In the genomic region with DNA sequence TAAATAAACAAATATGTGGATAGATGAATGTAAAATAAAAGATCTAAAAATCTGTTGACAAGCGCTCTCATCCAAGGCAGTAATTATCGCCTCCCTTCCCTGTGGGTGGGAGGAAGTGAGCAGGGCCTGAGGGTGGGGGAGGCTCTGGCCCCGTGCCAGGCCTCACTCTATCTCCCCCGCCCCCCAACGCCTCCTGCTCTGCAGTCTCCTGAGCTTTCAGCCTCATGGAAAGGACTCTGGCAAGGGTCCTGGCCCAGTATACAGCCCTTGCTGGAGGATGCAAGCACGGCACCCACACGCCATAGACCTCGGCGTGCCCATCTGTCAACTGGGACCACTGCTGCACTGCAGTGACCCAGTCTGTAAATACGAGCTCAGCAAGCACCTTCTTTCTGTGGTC, we compare ENCODE assay signal across 16 mouse cellular contexts.
DNase-seq lines count a peak whose midpoint lies in the region; ATAC-seq and TF ChIP-seq lines count a peak whose summit lies in the region.
"Had no signal": no experiment of that assay in that cellular context is flagged by ENCODE, and none has a peak within 500 bp of the region (broad histone marks: within the 10 kb centered on the region; RNA-seq: fewer than 3 reads in every experiment).

No protein-coding gene starts in this region.

- peak; percentile 6 for DNase-seq in heart, postnatal 4 days
- no peak for DNase-seq in heart, adult 2 months
- DNase-seq in spleen, postnatal 36 days (ENCODE audit: low spot score in 2 of 2), result no peak
- no peak for DNase-seq in liver
- DNase-seq: adrenal gland, postnatal 36 days; cerebellum, adult 2 months; gastrocnemius, postnatal 25 days; kidney, adult 11 months; thymus, adult 18-20 months had no signal

- no peaks in the 10 kb centered on the region for H3K27me3 ChIP-seq in heart, adult 2 months (ENCODE audit: control insufficient read depth, insufficient read depth, low read length)
- H3K27me3 ChIP-seq in neural tube, embryonic 13.5 days, result no peaks in the 10 kb centered on the region
- H3K27me3 ChIP-seq in neural tube, embryonic 15.5 days (replicated peaks), result no peaks in the 10 kb centered on the region
- H3K27me3 ChIP-seq: liver, embryonic 12.5 days had no signal

- no peaks in the 10 kb centered on the region for H3K4me1 ChIP-seq in heart, adult 2 months (ENCODE audit: control insufficient read depth, insufficient read depth, low read length)
- H3K4me1 ChIP-seq in neural tube, embryonic 13.5 days (replicated peaks), result peaks cover 18% of the 10 kb centered on the region
- H3K4me1 ChIP-seq in neural tube, embryonic 15.5 days, result peaks cover 10% of the 10 kb centered on the region; the same call in 1 of the 2 replicates
- H3K4me1 ChIP-seq in olfactory bulb, adult 2 months (ENCODE audit: control insufficient read depth, insufficient read depth, low read length), result peaks cover 31% of the 10 kb centered on the region
- H3K4me1 ChIP-seq: liver, embryonic 12.5 days had no signal

- intact Hi-C loops in heart, adult 2 months (cut with DNase I), result no loop called here

- no peaks in the 10 kb centered on the region for H3K9me3 ChIP-seq in neural tube, embryonic 13.5 days
- no peaks in the 10 kb centered on the region for H3K9me3 ChIP-seq in neural tube, embryonic 15.5 days (replicated peaks)
- H3K9me3 ChIP-seq: heart, embryonic 13.5 days; liver, embryonic 12.5 days had no signal

- TF ChIP-seq CTCF in heart, adult 2 months (IDR thresholded peaks at IDR 0.05), result no peak
- no peak for TF ChIP-seq CTCF in olfactory bulb, adult 2 months (IDR thresholded peaks at IDR 0.05; ENCODE audit: insufficient read depth, low read depth, low read length)

- TF ChIP-seq EP300 in heart, adult 2 months (IDR thresholded peaks at IDR 0.05; ENCODE audit: insufficient read depth, low read depth, low read length), result no peak

- H3K27ac ChIP-seq in heart, adult 2 months, result no peak overlapping the region
- no peak overlapping the region for H3K27ac ChIP-seq in neural tube, embryonic 13.5 days (replicated peaks)
- no peak overlapping the region for H3K27ac ChIP-seq in neural tube, embryonic 15.5 days (replicated peaks)
- peak overlapping the region; percentile 74 for H3K27ac ChIP-seq in olfactory bulb, adult 2 months (ENCODE audit: insufficient read depth, low read depth, low read length)
- H3K27ac ChIP-seq: heart, embryonic 13.5 days; liver, embryonic 12.5 days; macrophage had no signal

- ATAC-seq in neural tube, embryonic 13.5 days (ENCODE audit: low read depth), result 0 out of 2 replicates have a peak, but pooled peaks have one; percentile 50
- ATAC-seq in neural tube, embryonic 15.5 days (ENCODE audit: low FRiP score), result no peak
- ATAC-seq: liver, embryonic 12.5 days had no signal

- no peaks in the 10 kb centered on the region for H3K36me3 ChIP-seq in heart, adult 2 months (ENCODE audit: control insufficient read depth, insufficient read depth, low read length)
- H3K36me3 ChIP-seq in neural tube, embryonic 13.5 days, result no peaks in the 10 kb centered on the region
- no peaks in the 10 kb centered on the region for H3K36me3 ChIP-seq in neural tube, embryonic 15.5 days
- H3K36me3 ChIP-seq: heart, embryonic 13.5 days; liver, embryonic 12.5 days had no signal

- H3K4me2 ChIP-seq in neural tube, embryonic 13.5 days, result no peak overlapping the region
- H3K4me2 ChIP-seq in neural tube, embryonic 15.5 days, result no peak overlapping the region
- H3K4me2 ChIP-seq: heart, embryonic 13.5 days; liver, embryonic 12.5 days had no signal

- H3K4me3 ChIP-seq in heart, adult 2 months, result no peak overlapping the region
- no peak overlapping the region for H3K4me3 ChIP-seq in neural tube, embryonic 13.5 days
- no peak overlapping the region for H3K4me3 ChIP-seq in neural tube, embryonic 15.5 days (replicated peaks)
- no peak overlapping the region for H3K4me3 ChIP-seq in olfactory bulb, adult 2 months (ENCODE audit: insufficient read depth, low read depth, low read length)
- H3K4me3 ChIP-seq: erythroblast, embryonic 14.5 days; heart, embryonic 13.5 days; liver, embryonic 12.5 days had no signal

- H3K79me2 ChIP-seq in heart, adult 2 months (replicated peaks; ENCODE audit: control insufficient read depth, insufficient read depth, low read length), result no peaks in the 10 kb centered on the region

- TF ChIP-seq POLR2A in heart, adult 2 months (IDR thresholded peaks at IDR 0.05; ENCODE audit: insufficient read depth, low read depth, low read length), result no peak
- TF ChIP-seq POLR2A in olfactory bulb, adult 2 months (IDR thresholded peaks at IDR 0.05; ENCODE audit: insufficient read depth, low read depth, low read length), result no peak

- 49% methylated on average over 10 of the region's 10 CpGs for WGBS in heart, adult 2 months
- 63% methylated on average over 10 of the region's 10 CpGs for WGBS in neural tube, embryonic 13.5 days
- WGBS in neural tube, embryonic 15.5 days, result 60% methylated on average over 10 of the region's 10 CpGs
- 22% methylated on average over 10 of the region's 10 CpGs for WGBS in olfactory bulb, adult 2 months

- H3K9ac ChIP-seq in heart, adult 2 months (ENCODE audit: low read depth, low read length), result no peak overlapping the region
- H3K9ac ChIP-seq in neural tube, embryonic 13.5 days, result no peak overlapping the region
- H3K9ac ChIP-seq in neural tube, embryonic 15.5 days (replicated peaks), result no peak overlapping the region
- H3K9ac ChIP-seq: heart, embryonic 13.5 days; liver, embryonic 12.5 days had no signal
